Mouse (Mus musculus): Measurements from ENCODE around the gene Rcbtb2.

Rcbtb2 gene

DNA sequence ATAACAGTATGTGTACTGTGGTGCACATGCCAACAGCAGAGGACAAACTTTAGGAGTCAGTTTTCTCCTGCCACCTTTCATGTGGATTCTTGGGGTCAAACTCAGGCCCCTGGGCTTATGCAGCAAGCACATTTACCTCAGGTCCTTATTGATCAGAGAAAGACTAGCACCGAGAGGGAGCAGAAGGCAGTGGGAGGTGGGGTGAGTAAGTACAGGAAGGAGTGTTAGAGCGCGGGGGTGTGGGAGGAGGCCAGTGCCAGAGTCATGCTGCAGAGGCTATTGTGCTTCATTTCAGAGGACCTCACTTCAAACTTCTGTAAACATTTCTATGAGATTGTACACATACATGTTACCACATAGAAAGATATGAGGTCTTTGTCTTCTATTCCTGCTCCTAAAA lies 78.6 kb downstream of the Rcbtb2 start:
- in situ Hi-C loops (cut with MboI, MseI), result loop anchor here (10.0 kb wide), 1 partner anchor 103 kb away; no protein-coding TSS in a partner anchor

DNA sequence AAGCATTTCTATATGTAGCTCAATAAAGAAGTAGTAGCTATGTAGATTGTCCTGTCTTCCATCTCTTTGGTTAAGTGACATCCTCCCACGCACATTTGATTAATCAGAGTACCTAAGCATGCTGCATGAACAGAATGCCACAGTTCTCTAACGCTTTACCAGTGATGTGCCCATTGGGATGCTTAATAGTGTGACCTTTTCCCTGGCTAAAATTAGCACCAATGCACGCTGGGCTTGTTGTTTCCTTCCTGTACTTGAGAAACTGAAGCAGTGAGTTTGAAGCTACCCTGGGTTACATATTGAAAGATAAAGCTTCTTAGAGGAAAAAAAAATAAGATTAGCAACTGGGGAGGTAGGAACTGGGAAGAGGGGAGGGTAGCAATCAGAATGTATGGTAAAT lies 81.2 kb downstream of the Rcbtb2 start:
- in situ Hi-C loops (cut with MboI, MseI), result loop anchor here (10.0 kb wide), 1 partner anchor 101 kb away; no protein-coding TSS in a partner anchor

DNA sequence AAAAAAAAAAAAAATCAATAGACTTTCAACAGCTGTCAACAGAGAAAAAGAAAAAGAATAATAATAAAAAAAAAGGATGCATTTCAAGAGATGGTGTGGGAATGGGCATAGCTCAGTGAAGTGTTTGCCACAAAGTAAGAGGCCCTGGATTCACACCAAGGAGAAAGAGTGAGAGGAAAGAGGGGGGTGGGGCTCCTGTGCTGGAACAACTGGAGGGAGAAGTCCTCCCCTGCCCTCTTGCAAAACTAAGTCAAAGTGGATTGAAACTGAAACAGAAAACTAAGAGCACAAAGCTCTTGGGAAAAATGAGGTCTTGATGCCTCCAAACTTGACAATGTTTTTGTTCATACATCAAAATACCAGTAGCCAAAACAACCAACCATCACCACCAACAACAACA lies 86.4 kb downstream of the Rcbtb2 start:
- in situ Hi-C loops (cut with MboI, MseI), result loop anchor here (5.0 to 10.0 kb wide), 2 partner anchors 96 to 197 kb away; no protein-coding TSS in a partner anchor

- in situ Hi-C loops (cut with MboI, MseI), result no loop called here
These were observed 87.4 kb downstream of the Rcbtb2 start for GRCm38 (mm10) chr14:73210196-73210595.

DNA sequence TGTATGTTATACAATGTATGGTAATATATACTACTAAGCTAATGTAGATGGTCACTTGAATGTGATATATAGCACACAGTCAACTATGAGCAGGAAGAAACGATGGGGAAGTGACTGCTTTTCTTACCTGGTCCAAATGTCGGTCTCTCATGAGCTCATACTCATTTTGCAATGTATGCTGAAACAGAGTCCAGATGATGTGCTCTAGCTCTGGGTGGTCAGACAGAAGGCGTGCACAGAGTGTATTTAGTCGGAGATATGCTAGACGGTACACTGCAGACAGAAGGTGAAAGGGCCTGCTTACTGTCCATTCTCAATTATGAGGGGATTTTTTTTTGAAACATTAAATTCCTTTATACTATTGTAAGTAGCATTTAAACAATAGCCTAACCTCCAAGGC lies 88.6 kb downstream of the Rcbtb2 start:
- in situ Hi-C loops (cut with MboI, MseI), result no loop called here

GRCm38 (mm10) chr14:73217062-73217461 lies 94.2 kb downstream of the Rcbtb2 start:
- in situ Hi-C loops (cut with MboI, MseI), result no loop called here

DNA sequence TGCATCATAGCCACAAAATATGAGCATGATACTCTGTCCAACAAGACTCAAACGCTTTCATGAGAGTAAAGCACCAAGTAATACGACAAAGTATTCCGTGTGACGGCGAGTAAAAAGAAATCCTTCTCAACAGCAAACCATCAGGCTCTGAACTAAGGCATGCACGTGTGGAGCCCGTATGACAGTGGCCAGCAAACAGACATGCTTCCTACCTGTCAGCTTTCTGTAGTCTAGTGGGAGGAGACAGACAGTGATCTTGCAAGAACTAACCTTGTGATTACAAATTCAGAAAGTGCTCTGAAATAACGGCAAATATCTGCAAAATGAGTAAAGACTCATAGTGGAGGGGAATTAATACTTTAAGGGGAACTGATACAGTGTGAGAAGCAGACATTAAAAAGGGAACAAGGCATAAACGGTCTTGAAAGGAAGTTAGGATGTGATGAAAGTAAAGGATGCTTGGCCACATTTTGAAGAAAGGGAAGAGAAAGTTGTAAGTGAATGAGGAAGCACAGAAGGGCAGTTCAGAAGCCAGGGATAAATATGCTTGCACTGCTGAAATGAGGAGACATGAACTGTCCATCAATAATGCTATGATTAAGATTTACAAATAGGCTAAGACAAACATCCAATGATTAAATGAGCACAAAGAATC lies 99.6 kb downstream of the Rcbtb2 start:
- in situ Hi-C loops (cut with MboI, MseI), result no loop called here

GRCm38 (mm10) chr14:73226346-73226745 lies 103.5 kb downstream of the Rcbtb2 start:
- in situ Hi-C loops (cut with MboI, MseI), result no loop called here

DNA sequence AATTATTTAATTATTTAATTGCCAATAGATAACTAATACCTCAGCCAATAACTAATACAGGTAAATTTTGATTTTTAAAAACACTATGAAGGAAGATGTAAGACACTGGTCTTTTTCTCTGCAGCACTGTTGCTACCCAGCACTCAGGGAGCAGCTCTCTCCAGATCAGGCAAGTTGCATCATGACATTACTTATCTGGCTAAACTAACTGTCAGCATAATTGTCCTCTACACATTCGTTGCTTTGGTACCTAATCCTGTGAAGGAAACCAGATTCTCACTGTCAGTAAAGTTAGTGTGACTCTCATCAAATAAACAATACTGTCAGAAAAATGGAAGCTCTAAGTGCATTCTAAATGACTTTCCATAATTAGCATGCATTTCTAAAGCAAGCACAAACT lies 104.0 kb downstream of the Rcbtb2 start:
- in situ Hi-C loops (cut with MboI, MseI), result no loop called here

GRCm38 (mm10) chr14:73231286-73231982 lies 108.6 kb downstream of the Rcbtb2 start:
- in situ Hi-C loops (cut with MboI, MseI), result no loop called here

DNA sequence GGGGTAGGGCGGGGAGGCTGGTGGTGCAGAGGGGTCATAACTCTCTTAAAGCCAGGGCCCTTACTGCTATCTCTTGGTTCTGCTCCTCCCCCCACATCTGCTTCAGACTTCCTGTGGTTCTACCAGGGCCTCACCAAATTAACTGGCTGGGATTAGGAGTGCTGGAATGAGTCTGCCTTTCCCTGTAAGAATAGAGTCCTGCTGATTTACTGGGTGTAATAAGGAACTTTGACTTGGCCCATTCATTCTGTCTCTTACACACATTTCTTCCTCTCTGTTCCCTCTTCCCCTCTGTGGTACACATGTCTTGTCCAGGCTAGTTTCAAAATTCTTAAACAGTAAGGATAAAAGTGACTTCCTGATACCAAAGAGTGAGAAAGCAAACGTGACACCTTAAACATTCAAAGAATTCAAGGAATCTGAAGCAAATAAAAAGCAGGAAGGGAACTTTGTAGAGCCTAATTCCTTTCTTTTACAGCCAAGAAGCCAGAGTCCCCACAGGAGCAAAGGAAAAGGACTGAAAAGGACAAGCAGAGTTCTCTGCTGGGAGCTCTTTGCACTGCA lies 111.7 kb downstream of the Rcbtb2 start:
- in situ Hi-C loops (cut with MboI, MseI), result loop anchor here (5.0 kb wide), 1 partner anchor 117 kb away; no protein-coding TSS in a partner anchor

DNA sequence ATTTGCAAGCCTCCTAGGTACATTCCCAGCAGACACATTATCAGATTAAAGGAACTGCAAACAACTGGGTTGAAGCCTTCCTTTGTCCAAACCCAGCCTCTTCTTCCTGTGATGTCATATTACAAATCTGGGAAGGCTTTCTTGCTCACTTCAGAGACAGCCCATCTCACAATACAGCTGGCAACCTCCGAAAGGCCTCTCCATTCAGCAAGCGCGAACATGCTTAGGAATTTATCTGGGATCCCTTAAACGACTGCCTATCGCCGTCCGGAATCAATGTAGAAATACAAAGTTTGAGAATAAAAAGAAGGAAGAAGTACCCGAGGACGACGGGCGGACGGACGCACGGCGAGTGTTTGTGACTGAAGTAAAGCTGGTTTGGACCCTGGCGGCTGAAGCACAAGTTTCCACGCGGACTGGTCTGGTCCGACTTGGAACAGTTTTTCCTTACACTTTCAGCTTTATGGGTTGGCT lies 115.0 kb downstream of the Rcbtb2 start, which contains the start of gene Lpar6:
Gene Lpar6 (plus strand): TSS at position 48 of the 474 bp plus-strand sequence.
- in situ Hi-C loops (cut with MboI, MseI), result loop anchor here (5.0 kb wide), 1 partner anchor 121 kb away; no protein-coding TSS in a partner anchor

GRCm38 (mm10) chr14:73238498-73239250 lies 115.8 kb downstream of the Rcbtb2 start:
- in situ Hi-C loops (cut with MboI, MseI), result loop anchor here (5.0 kb wide), 1 partner anchor 121 kb away; no protein-coding TSS in a partner anchor

GRCm38 (mm10) chr14:73239291-73239690 lies 116.5 kb downstream of the Rcbtb2 start:
- in situ Hi-C loops (cut with MboI, MseI), result loop anchor here (5.0 kb wide), 1 partner anchor 122 kb away; no protein-coding TSS in a partner anchor

DNA sequence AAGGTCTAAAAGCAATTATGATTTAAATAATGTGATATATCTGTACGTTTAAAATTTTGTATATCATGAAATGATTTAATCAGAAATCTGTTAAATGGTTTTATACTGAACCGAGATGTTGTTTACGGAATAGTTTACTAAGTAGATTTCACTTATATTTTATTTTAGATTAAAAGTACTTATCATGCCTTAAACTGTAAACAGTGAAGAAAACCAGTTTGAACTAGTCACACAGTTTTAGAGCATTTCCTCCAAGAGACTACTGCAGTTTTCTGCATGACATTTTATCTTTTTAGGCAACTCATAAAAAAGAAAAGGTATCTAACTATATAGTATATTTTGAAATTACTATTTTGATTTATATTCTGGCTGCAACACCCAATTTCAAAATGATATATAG lies 117.0 kb downstream of the Rcbtb2 start:
- in situ Hi-C loops (cut with MboI, MseI), result loop anchor here (5.0 kb wide), 1 partner anchor 123 kb away; no protein-coding TSS in a partner anchor

DNA sequence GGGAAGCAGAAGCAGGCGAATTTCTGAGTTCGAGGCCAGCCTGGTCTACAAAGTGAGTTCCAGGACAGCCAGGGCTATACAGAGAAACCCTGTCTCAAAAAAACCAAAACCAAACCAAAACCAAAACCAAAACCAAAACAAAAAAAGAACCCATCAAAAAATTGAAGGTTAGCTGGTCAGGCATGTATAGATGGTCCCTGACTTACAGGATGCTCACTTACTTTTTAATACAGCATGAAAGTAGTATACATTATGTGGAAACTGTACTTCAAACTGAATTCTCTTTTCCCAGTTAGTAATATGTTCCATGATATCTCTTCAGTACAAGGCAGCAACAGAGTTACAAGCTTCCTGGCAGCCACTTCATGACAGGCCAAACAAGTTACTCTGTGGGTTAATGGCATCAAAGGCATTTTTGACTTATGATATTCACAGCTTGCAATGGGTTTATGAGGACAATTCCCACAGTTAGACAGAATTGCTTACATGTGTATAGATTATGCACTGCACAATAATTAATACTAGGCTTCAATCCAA lies 121.3 kb downstream of the Rcbtb2 start:
- in situ Hi-C loops (cut with MboI, MseI), result no loop called here

GRCm38 (mm10) chr14:73250056-73250455 lies 127.2 kb downstream of the Rcbtb2 start:
- in situ Hi-C loops (cut with MboI, MseI), result no loop called here

- in situ Hi-C loops (cut with MboI, MseI), result no loop called here
These were observed 129.4 kb downstream of the Rcbtb2 start for GRCm38 (mm10) chr14:73252276-73252675.

GRCm38 (mm10) chr14:73253453-73254251 lies 130.8 kb downstream of the Rcbtb2 start:
- in situ Hi-C loops (cut with MboI, MseI), result no loop called here

GRCm38 (mm10) chr14:73254412-73254811 lies 131.6 kb downstream of the Rcbtb2 start:
- in situ Hi-C loops (cut with MboI, MseI), result no loop called here
